Mouse (Mus musculus) heart, embryonic 11.5 days (tissue): ENCODE data around the gene Tex38. TPM values are rescaled to one million over a fixed set of nuclear protein-coding genes. Genes with fewer than 3 reads are reported as not detected.
A peak's percentile ranks its signal among the peaks of the same experiment; 100 is the strongest.

Experiments used
- ATAC-seq: fragments of 200-750 bp; cut with Nextera tagmentation; replicated peaks from 2 replicates; pipeline ENCODE4 v1.8.0; 2017; ENCODE audit warnings: moderate library complexity; ENCODE audit not compliant: insufficient number of reproducible peaks, low FRiP score, low TSS enrichment
- H3K27ac ChIP-seq: fragments of 300-500 bp; sonication (generic); 2 replicates; pipeline ENCODE4 v1.5.1; 2014; ENCODE audit warnings: mild to moderate bottlenecking, low read depth, low read length
- H3K27me3 ChIP-seq: fragments of 300-500 bp; sonication (generic); 2 replicates; pipeline ENCODE4 v1.6.1; 2014; ENCODE audit warnings: mild to moderate bottlenecking, low read length, mixed read lengths; ENCODE audit not compliant: control insufficient read depth, insufficient read depth
- H3K36me3 ChIP-seq: fragments of 300-500 bp; sonication (generic); 2 replicates; pipeline ENCODE4 v1.6.1; 2014; ENCODE audit warnings: mild to moderate bottlenecking, low read length, moderate library complexity, mixed read lengths; ENCODE audit not compliant: control insufficient read depth, insufficient read depth
- H3K4me1 ChIP-seq: fragments of 300-500 bp; sonication (generic); 2 replicates; pipeline ENCODE4 v1.6.1; 2014; ENCODE audit warnings: low read length; ENCODE audit not compliant: control insufficient read depth, insufficient read depth
- H3K4me2 ChIP-seq: fragments of 300-500 bp; sonication (generic); 2 replicates; pipeline ENCODE4 v1.6.1; 2014; ENCODE audit warnings: mild to moderate bottlenecking, moderate library complexity
- H3K4me3 ChIP-seq: fragments of 300-500 bp; sonication (generic); 2 replicates; pipeline ENCODE4 v1.5.1; 2014; ENCODE audit warnings: low read depth, low read length
- H3K9ac ChIP-seq: fragments of 300-500 bp; sonication (generic); 2 replicates; pipeline ENCODE4 v1.6.1; 2014; ENCODE audit warnings: mild to moderate bottlenecking, low read depth, low read length, moderate library complexity
- H3K9me3 ChIP-seq: fragments of 300-500 bp; sonication (generic); replicated peaks from 2 replicates; pipeline ENCODE4 v1.6.1; 2016; ENCODE audit warnings: low read length; ENCODE audit not compliant: control insufficient read depth
- WGBS: fragments of 180-500 bp; shearing (Covaris S2); extraction: QIAGEN DNeasy Blood & Tissue Kit; methylation state at CpG from one replicate; pipeline ENCODE4 v1.1.7; 2014; ENCODE audit not compliant: insufficient replicate concordance; 5-methylcytosine and 5-hydroxymethylcytosine counted together
- polyA plus RNA-seq: library from polyadenylated mRNA; unstranded; fragments of >200 nt; fragmentation: Nextera tagmentation; extraction: Ambion mirVana; gene quantifications from 2 replicates; pipeline ENCODE4 v1.2.1, GENCODE M21; 2014

Tex38 gene
- polyA plus RNA-seq, 1 experiment from 2014 or later, result 0.34 TPM

DNA sequence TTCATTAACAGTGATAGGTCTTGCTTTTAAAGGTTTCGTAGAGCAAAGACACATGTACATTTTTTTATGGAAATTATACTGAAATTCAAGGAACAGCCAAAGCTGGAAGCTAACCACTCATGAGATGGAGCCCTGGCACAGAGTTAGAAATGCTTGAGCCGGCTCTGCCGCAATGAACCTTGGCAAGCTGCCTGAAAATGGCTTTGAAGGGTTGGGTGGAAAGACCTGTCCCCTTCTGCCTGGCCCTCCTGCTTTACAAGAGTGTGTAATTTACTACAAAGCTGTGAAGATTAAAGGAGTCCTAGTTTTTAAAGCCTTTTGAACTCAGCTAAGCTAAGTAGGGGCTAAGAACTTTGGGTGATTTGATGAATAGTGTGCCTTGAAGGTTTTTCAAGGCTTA is 19.6 kb downstream of the Tex38 start:
- Histone ChIP-seq H3K4me2 (no peak overlapping the region), H3K27me3 (no peaks in the 10 kb centered on the region), H3K36me3 (peaks cover 6% of the 10 kb centered on the region), H3K27ac (no peak overlapping the region), H3K9ac (no peak overlapping the region), H3K4me3 (no peak overlapping the region), H3K4me1 (no peaks in the 10 kb centered on the region), H3K9me3 (no peaks in the 10 kb centered on the region)
- WGBS, result 85% methylated on average over 3 of the region's 3 CpGs
- no peak for ATAC-seq

DNA sequence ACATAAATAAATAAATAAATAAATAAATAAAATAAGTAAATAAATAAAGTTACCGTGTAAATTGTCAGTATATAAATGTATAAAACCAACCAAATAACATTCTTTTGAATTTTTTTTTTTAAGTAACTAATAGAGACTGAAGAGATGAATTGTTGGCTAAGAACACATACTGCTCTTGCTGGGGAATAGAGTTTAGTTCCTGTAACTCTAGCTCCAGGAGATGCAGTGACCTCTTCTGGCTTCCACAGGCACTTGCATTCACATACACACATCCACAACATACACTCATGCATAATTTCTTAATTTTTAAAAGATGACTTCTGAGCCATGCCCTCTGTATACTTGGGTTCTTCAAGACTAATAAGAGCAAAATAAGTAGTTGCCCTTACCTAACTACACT is 26.0 kb downstream of the Tex38 start:
- Histone ChIP-seq H3K27ac (no peak overlapping the region), H3K4me3 (no peak overlapping the region), H3K27me3 (no peaks in the 10 kb centered on the region), H3K4me1 (no peaks in the 10 kb centered on the region), H3K4me2 (no peak overlapping the region), H3K36me3 (no peaks in the 10 kb centered on the region; the same call in 1 of the 2 replicates), H3K9me3 (no peaks in the 10 kb centered on the region), H3K9ac (no peak overlapping the region)
- ATAC-seq, result no peak
- WGBS, result 86% methylated on average over 1 of the region's 1 CpGs

DNA sequence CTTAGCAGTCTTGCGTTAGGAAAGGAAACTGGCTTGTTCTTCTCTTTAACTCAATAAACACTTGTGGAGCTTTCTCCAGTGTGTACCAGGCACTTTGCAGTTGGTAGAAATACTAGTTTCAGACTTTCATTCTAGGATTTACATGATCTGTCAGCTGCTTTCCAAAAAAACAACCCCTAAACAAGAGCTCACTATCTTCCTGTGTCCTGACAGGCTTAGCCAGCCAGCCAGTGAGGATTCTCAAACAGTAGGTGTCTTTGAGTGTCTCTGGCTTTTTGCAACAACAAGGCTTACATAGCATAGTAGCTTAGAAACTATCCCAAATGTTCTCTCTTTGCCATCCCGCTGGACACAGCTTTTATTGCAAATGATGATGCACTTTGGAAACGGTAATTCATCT is 26.7 kb downstream of the Tex38 start:
- H3K9me3 ChIP-seq, result no peaks in the 10 kb centered on the region
- 87% methylated on average over 3 of the region's 3 CpGs for WGBS
- peaks cover 7% of the 10 kb centered on the region for H3K36me3 ChIP-seq
- H3K27me3 ChIP-seq, result no peaks in the 10 kb centered on the region
- no peak for ATAC-seq
- H3K4me1 ChIP-seq, result no peaks in the 10 kb centered on the region
- H3K4me3 ChIP-seq, result no peak overlapping the region
- H3K27ac ChIP-seq, result no peak overlapping the region
- H3K9ac ChIP-seq, result no peak overlapping the region
- no peak overlapping the region for H3K4me2 ChIP-seq

DNA sequence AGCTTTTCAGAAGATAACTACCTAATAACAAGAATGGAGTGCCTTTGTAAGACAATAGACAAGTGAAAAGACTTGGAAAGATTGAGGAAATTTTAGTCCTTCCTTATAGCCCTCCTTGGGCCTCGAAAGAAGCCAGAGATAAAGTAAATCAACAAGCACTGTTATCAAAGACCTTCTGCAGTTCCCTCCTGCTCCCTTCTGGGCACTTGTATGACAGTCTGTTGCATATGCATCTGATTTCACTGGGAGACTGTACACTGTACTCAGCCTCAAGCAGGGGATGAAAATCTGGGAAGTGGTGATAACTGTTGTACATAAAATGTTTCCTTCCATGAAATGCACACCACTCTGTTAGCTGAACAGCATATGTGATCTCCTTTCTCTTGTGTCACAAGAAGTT is 31.5 kb downstream of the Tex38 start:
- Histone ChIP-seq H3K9me3 (no peaks in the 10 kb centered on the region), H3K9ac (no peak overlapping the region), H3K27ac (no peak overlapping the region), H3K36me3 (peaks cover 12% of the 10 kb centered on the region), H3K27me3 (no peaks in the 10 kb centered on the region), H3K4me3 (no peak overlapping the region), H3K4me1 (no peaks in the 10 kb centered on the region), H3K4me2 (no peak overlapping the region)
- no peak for ATAC-seq
- 56% methylated on average over 1 of the region's 1 CpGs for WGBS

DNA sequence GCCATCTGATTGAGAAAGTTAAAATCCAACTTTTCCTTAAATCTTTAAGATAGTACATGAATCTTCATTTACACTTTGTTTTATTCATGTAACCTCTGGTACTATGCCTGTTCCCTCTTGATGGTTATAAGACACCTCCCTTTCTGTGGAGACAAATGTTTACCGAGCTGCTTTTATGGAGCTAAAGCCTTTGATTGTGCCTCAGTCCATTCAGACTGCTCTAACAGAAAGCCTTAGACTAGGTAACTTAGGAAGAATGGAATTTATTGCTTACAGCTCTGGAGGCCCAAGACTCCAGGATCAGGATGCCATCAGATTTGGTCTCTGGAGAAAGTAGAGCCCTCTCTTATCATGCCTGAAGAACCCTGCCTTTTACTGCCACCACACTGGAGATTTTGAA is 32.6 kb downstream of the Tex38 start:
- Histone ChIP-seq H3K4me3 (no peak overlapping the region), H3K27me3 (no peaks in the 10 kb centered on the region), H3K4me2 (no peak overlapping the region), H3K9ac (no peak overlapping the region), H3K27ac (no peak overlapping the region), H3K4me1 (no peaks in the 10 kb centered on the region), H3K9me3 (no peaks in the 10 kb centered on the region), H3K36me3 (peaks cover 15% of the 10 kb centered on the region)
- no peak for ATAC-seq
- WGBS, result 83% methylated on average over 1 of the region's 1 CpGs

DNA sequence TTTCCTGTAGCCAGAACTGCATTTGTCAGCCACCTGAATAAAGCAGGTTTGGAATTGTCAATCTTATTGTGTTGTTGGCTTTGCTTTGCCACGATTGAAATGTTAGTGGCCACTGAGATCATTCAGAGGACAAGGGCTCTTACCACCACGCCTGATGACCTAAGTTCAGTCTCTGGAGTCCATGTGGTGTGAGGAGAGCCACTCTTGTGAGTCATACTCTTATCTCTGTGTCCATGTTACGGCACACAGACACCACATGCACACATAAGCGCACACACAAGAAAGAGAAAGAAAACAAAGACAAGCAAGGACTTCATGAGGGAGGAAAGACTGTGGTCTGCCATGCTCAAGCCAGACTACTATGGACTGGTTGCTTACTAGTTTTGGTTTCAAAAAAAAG is 37.7 kb downstream of the Tex38 start:
- Histone ChIP-seq H3K9me3 (no peaks in the 10 kb centered on the region), H3K36me3 (peaks cover 10% of the 10 kb centered on the region), H3K27me3 (no peaks in the 10 kb centered on the region), H3K4me3 (no peak overlapping the region), H3K4me2 (no peak overlapping the region), H3K9ac (no peak overlapping the region), H3K27ac (no peak overlapping the region), H3K4me1 (peaks cover 7% of the 10 kb centered on the region)
- ATAC-seq, result no peak
- WGBS, result 59% methylated on average over 4 of the region's 4 CpGs

DNA sequence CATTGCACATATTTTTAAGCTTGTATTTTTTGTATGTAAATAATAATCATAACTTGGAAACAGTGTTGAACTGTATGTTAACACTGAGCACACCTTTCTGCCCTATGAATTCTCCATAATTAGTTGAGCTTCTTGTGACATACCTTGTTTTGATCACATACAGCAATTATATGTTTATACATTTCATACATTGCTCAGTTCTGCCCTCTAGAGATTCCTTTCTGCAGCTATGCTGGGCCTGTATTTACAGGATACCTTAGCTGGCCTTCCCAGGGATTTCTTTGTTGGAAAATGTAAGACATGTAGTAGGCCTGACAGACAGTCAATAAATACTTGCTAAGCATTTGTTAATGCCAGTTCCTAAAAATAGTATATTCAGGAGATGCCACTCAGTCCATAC is 38.2 kb downstream of the Tex38 start:
- no peak for ATAC-seq
- no peak overlapping the region for H3K4me2 ChIP-seq
- no peak overlapping the region for H3K27ac ChIP-seq
- H3K9ac ChIP-seq, result no peak overlapping the region
- no peak overlapping the region for H3K4me3 ChIP-seq
- peaks cover 10% of the 10 kb centered on the region for H3K36me3 ChIP-seq
- peaks cover 7% of the 10 kb centered on the region for H3K4me1 ChIP-seq
- H3K9me3 ChIP-seq, result no peaks in the 10 kb centered on the region
- no peaks in the 10 kb centered on the region for H3K27me3 ChIP-seq

DNA sequence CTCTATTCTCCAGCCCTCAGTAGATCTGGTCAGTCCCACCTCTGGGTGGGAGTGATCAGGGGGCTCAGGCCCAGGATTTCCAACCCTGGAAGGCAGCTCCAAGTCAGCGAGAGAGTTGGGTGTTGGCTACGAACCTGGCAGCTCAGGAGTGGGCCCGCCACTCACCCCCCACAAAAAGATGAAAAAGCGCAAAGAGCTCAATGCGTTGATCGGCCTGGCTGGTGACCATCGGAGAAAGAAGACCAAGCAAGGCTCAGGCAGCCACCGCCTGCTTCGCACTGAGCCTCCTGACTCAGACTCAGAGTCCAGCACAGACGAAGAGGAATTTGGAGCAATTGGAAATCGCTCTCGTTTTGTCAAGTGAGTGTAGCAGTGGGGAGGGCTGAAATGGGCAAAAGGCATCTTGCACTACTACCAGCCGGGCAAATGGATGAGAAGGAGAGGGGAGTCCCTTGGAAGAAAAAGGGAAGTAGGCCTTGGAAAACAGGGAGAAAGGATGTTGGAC is 42.3 kb downstream of the Tex38 start:
- peaks cover 7% of the 10 kb centered on the region for H3K36me3 ChIP-seq
- H3K4me3 ChIP-seq, result peak overlapping the region; percentile 84
- WGBS, result 39% methylated on average over 13 of the region's 13 CpGs
- no peaks in the 10 kb centered on the region for H3K9me3 ChIP-seq
- H3K4me2 ChIP-seq, result peak overlapping the region; percentile 87
- H3K9ac ChIP-seq, result peak overlapping the region; percentile 89
- ATAC-seq, result no peak
- no peaks in the 10 kb centered on the region for H3K27me3 ChIP-seq
- H3K27ac ChIP-seq, result no peak overlapping the region
- peaks cover 7% of the 10 kb centered on the region for H3K4me1 ChIP-seq

DNA sequence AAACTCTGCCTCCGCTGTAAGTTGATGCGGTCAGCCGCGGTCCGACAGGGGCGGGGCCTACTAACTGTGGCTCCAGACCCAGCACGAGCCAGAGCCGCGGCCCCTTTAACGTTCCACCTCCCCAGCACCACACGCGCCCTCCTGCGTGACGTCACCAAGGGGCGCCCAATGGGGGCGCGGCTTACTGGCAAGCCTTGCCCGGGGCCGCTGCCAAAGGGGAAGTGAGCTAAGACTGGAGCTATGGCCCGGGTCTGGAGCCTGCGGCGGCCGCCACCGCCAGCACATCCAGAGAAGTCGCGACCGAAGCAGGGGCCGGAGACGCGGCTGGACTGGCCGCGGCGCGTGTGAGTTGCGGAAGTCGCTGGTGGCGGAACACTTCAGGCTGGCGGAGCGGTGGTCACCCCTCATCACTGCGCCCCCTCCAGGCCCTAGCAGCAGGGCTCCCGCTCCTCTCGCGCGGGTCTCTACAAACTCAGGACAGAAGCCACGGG is 43.2 kb downstream of the Tex38 start, which contains the start of gene Efcab14:
Gene Efcab14 (plus strand): TSS at position 194 of the 491 bp plus-strand sequence.
- under 1% methylated on average over 44 of the region's 45 CpGs for WGBS
- Histone ChIP-seq H3K9ac (peak within 1 kb of the TSS; percentile 89), H3K4me2 (peak within 1 kb of the TSS; percentile 87), H3K27ac (peak within 1 kb of the TSS; percentile 91), H3K36me3 (peaks cover 7% of the 10 kb centered on the region), H3K27me3 (no peaks in the 10 kb centered on the region), H3K9me3 (no peaks in the 10 kb centered on the region), H3K4me1 (peaks cover 7% of the 10 kb centered on the region), H3K4me3 (peak within 1 kb of the TSS; percentile 84)
- ATAC-seq, result peak; percentile 100
